Mouse (Mus musculus): Measurements from ENCODE around the gene Cyth3. TPM values are rescaled to one million over a fixed set of nuclear protein-coding genes. Genes with fewer than 3 reads are reported as not detected.

Cyth3 gene
- polyA plus RNA-seq, 1 experiment = 23.9 TPM

- Histone ChIP-seq H3K4me3 (ENCODE audit: insufficient read depth, poor library complexity, severe bottlenecking) (no peak overlapping the region), H3K79me2 (ENCODE audit: control insufficient read depth, insufficient read depth) (peaks cover 100% of the 10 kb centered on the region), H3ac (ENCODE audit: control insufficient read depth, insufficient read length, low read depth) (no peak overlapping the region), H3K36me3 (ENCODE audit: control insufficient read depth, insufficient read depth) (peaks cover 9% of the 10 kb centered on the region), H3K79me3 (ENCODE audit: low read depth) (peaks cover 79% of the 10 kb centered on the region), H3K27me3 (ENCODE audit: control insufficient read depth, insufficient read depth, insufficient read length) (no peaks in the 10 kb centered on the region)
- TF ChIP-seq USF1 (IDR thresholded peaks at IDR 0.05; ENCODE audit: low read depth) (no peak), CTCF (IDR thresholded peaks at IDR 0.05; ENCODE audit: control insufficient read depth, insufficient read depth, insufficient read length) (no peak), MYOG (IDR thresholded peaks at IDR 0.05; ENCODE audit: control insufficient read depth, extremely low read depth, insufficient read length) (no peak), MYOD1 (IDR thresholded peaks at IDR 0.05; ENCODE audit: control insufficient read depth, insufficient read length, low read depth) (no peak), CEBPB (IDR thresholded peaks at IDR 0.05; ENCODE audit: low read depth) (no peak), FOSL1 (IDR thresholded peaks at IDR 0.05; ENCODE audit: insufficient read depth, low read length, poor library complexity, severe bottlenecking) (no peak), MAX (IDR thresholded peaks at IDR 0.05) (no peak)
Measured at GRCm38 (mm10) chr5:143627926-143628325, 5.7 kb downstream of the Cyth3 start.

- no peak overlapping the region for H3ac ChIP-seq (ENCODE audit: control insufficient read depth, insufficient read length, low read depth)
- no peaks in the 10 kb centered on the region for H3K27me3 ChIP-seq (ENCODE audit: control insufficient read depth, insufficient read depth, insufficient read length)
- peaks cover 13% of the 10 kb centered on the region for H3K36me3 ChIP-seq (ENCODE audit: control insufficient read depth, insufficient read depth)
- H3K4me3 ChIP-seq (ENCODE audit: insufficient read depth, poor library complexity, severe bottlenecking) = no peak overlapping the region
- no peak for TF ChIP-seq CTCF (IDR thresholded peaks at IDR 0.05; ENCODE audit: control insufficient read depth, insufficient read depth, insufficient read length)
- no peak for TF ChIP-seq FOSL1 (IDR thresholded peaks at IDR 0.05; ENCODE audit: insufficient read depth, low read length, poor library complexity, severe bottlenecking)
- TF ChIP-seq MYOD1 (IDR thresholded peaks at IDR 0.05; ENCODE audit: control insufficient read depth, insufficient read length, low read depth) = no peak
- no peak for TF ChIP-seq USF1 (IDR thresholded peaks at IDR 0.05; ENCODE audit: low read depth)
- TF ChIP-seq CEBPB (IDR thresholded peaks at IDR 0.05; ENCODE audit: low read depth) = no peak
- TF ChIP-seq MAX (IDR thresholded peaks at IDR 0.05) = no peak
- no peak for TF ChIP-seq MYOG (IDR thresholded peaks at IDR 0.05; ENCODE audit: control insufficient read depth, extremely low read depth, insufficient read length)
- H3K79me2 ChIP-seq (ENCODE audit: control insufficient read depth, insufficient read depth) = peaks cover 99% of the 10 kb centered on the region
- H3K79me3 ChIP-seq (ENCODE audit: low read depth) = peaks cover 81% of the 10 kb centered on the region
Measured at GRCm38 (mm10) chr5:143629686-143630085, 7.4 kb downstream of the Cyth3 start.

GRCm38 (mm10) chr5:143630214-143630613 lies 8.0 kb downstream of the Cyth3 start:
- H3K36me3 ChIP-seq (ENCODE audit: control insufficient read depth, insufficient read depth) = peaks cover 17% of the 10 kb centered on the region
- no peak for TF ChIP-seq MAX (IDR thresholded peaks at IDR 0.05)
- TF ChIP-seq MYOD1 (IDR thresholded peaks at IDR 0.05; ENCODE audit: control insufficient read depth, insufficient read length, low read depth) = no peak
- TF ChIP-seq CTCF (IDR thresholded peaks at IDR 0.05; ENCODE audit: control insufficient read depth, insufficient read depth, insufficient read length) = no peak
- TF ChIP-seq FOSL1 (IDR thresholded peaks at IDR 0.05; ENCODE audit: insufficient read depth, low read length, poor library complexity, severe bottlenecking) = no peak
- TF ChIP-seq MYOG (IDR thresholded peaks at IDR 0.05; ENCODE audit: control insufficient read depth, extremely low read depth, insufficient read length) = no peak
- no peak for TF ChIP-seq CEBPB (IDR thresholded peaks at IDR 0.05; ENCODE audit: low read depth)
- no peak for TF ChIP-seq USF1 (IDR thresholded peaks at IDR 0.05; ENCODE audit: low read depth)
- no peaks in the 10 kb centered on the region for H3K27me3 ChIP-seq (ENCODE audit: control insufficient read depth, insufficient read depth, insufficient read length)
- H3K79me2 ChIP-seq (ENCODE audit: control insufficient read depth, insufficient read depth) = peaks cover 99% of the 10 kb centered on the region
- H3K4me3 ChIP-seq (ENCODE audit: insufficient read depth, poor library complexity, severe bottlenecking) = no peak overlapping the region
- peaks cover 81% of the 10 kb centered on the region for H3K79me3 ChIP-seq (ENCODE audit: low read depth)
- no peak overlapping the region for H3ac ChIP-seq (ENCODE audit: control insufficient read depth, insufficient read length, low read depth)

- H3K79me3 ChIP-seq (ENCODE audit: low read depth) = peaks cover 81% of the 10 kb centered on the region
- no peak overlapping the region for H3ac ChIP-seq (ENCODE audit: control insufficient read depth, insufficient read length, low read depth)
- peaks cover 99% of the 10 kb centered on the region for H3K79me2 ChIP-seq (ENCODE audit: control insufficient read depth, insufficient read depth)
- H3K27me3 ChIP-seq (ENCODE audit: control insufficient read depth, insufficient read depth, insufficient read length) = no peaks in the 10 kb centered on the region
- H3K4me3 ChIP-seq (ENCODE audit: insufficient read depth, poor library complexity, severe bottlenecking) = no peak overlapping the region
- H3K36me3 ChIP-seq (ENCODE audit: control insufficient read depth, insufficient read depth) = peaks cover 17% of the 10 kb centered on the region
- TF ChIP-seq FOSL1 (IDR thresholded peaks at IDR 0.05; ENCODE audit: insufficient read depth, low read length, poor library complexity, severe bottlenecking) = no peak
- TF ChIP-seq MYOD1 (IDR thresholded peaks at IDR 0.05; ENCODE audit: control insufficient read depth, insufficient read length, low read depth) = no peak
- TF ChIP-seq MYOG (IDR thresholded peaks at IDR 0.05; ENCODE audit: control insufficient read depth, extremely low read depth, insufficient read length) = no peak
- TF ChIP-seq USF1 (IDR thresholded peaks at IDR 0.05; ENCODE audit: low read depth) = no peak
- TF ChIP-seq MAX (IDR thresholded peaks at IDR 0.05) = no peak
- TF ChIP-seq CEBPB (IDR thresholded peaks at IDR 0.05; ENCODE audit: low read depth) = no peak
- no peak for TF ChIP-seq CTCF (IDR thresholded peaks at IDR 0.05; ENCODE audit: control insufficient read depth, insufficient read depth, insufficient read length)
Measured at GRCm38 (mm10) chr5:143630738-143631137, 8.5 kb downstream of the Cyth3 start.

- Histone ChIP-seq H3K36me3 (ENCODE audit: control insufficient read depth, insufficient read depth) (peaks cover 17% of the 10 kb centered on the region), H3K79me3 (ENCODE audit: low read depth) (peaks cover 81% of the 10 kb centered on the region), H3K4me3 (ENCODE audit: insufficient read depth, poor library complexity, severe bottlenecking) (no peak overlapping the region), H3ac (ENCODE audit: control insufficient read depth, insufficient read length, low read depth) (no peak overlapping the region), H3K27me3 (ENCODE audit: control insufficient read depth, insufficient read depth, insufficient read length) (no peaks in the 10 kb centered on the region), H3K79me2 (ENCODE audit: control insufficient read depth, insufficient read depth) (peaks cover 99% of the 10 kb centered on the region)
- TF ChIP-seq USF1 (IDR thresholded peaks at IDR 0.05; ENCODE audit: low read depth) = no peak
- TF ChIP-seq MYOD1 (IDR thresholded peaks at IDR 0.05; ENCODE audit: control insufficient read depth, insufficient read length, low read depth) = no peak
- no peak for TF ChIP-seq MYOG (IDR thresholded peaks at IDR 0.05; ENCODE audit: control insufficient read depth, extremely low read depth, insufficient read length)
- no peak for TF ChIP-seq FOSL1 (IDR thresholded peaks at IDR 0.05; ENCODE audit: insufficient read depth, low read length, poor library complexity, severe bottlenecking)
- TF ChIP-seq CTCF (IDR thresholded peaks at IDR 0.05; ENCODE audit: control insufficient read depth, insufficient read depth, insufficient read length) = no peak
- TF ChIP-seq CEBPB (IDR thresholded peaks at IDR 0.05; ENCODE audit: low read depth) = no peak
- no peak for TF ChIP-seq MAX (IDR thresholded peaks at IDR 0.05)
Measured at GRCm38 (mm10) chr5:143631559-143631958, 9.3 kb downstream of the Cyth3 start.
